Mouse (Mus musculus) liver, postnatal 0 days (tissue): ENCODE measurements around the gene Prss58.

Experiments used
- CTCF ChIP-seq: sonication (generic); IDR thresholded peaks from 2 replicates; pipeline ENCODE4 v1.5.1; 2016; ENCODE audit warnings: antibody characterized with exemption, low read depth
- EP300 ChIP-seq: IDR thresholded peaks from 2 replicates; pipeline ENCODE4 v1.6.1; 2016; ENCODE audit warnings: antibody characterized with exemption, low read depth, mild to moderate bottlenecking

GRCm38 (mm10) chr6:40900287-40900686 lies at the start of gene Prss58:
- no peak for TF ChIP-seq CTCF
- no peak for TF ChIP-seq EP300
